Mouse (Mus musculus) common myeloid progenitor, adult 5-6 weeks (primary cell): ENCODE measurements around the gene Fam43a. TPM values are rescaled to one million over a fixed set of nuclear protein-coding genes. Genes with fewer than 3 reads are reported as not detected.
A peak's percentile ranks its signal among the peaks of the same experiment; 100 is the strongest.

Experiments
- ATAC-seq: replicated peaks from 2 replicates; pipeline ENCODE4 v1.8.0; 2016; ENCODE audit warnings: low read depth, mild to moderate bottlenecking, moderate TSS enrichment, inconsistent platforms; ENCODE audit not compliant: poor library complexity, severe bottlenecking
- total RNA-seq: library from RNA; stranded (forward); fragments of 200-1000, 187-1606 nt; gene quantifications from 2 replicates; pipeline ENCODE4 v1.2.3, GENCODE M21; 2017

Gene Fam43a
- 4.9 and 6.4 TPM in 2 replicates for total RNA-seq

DNA sequence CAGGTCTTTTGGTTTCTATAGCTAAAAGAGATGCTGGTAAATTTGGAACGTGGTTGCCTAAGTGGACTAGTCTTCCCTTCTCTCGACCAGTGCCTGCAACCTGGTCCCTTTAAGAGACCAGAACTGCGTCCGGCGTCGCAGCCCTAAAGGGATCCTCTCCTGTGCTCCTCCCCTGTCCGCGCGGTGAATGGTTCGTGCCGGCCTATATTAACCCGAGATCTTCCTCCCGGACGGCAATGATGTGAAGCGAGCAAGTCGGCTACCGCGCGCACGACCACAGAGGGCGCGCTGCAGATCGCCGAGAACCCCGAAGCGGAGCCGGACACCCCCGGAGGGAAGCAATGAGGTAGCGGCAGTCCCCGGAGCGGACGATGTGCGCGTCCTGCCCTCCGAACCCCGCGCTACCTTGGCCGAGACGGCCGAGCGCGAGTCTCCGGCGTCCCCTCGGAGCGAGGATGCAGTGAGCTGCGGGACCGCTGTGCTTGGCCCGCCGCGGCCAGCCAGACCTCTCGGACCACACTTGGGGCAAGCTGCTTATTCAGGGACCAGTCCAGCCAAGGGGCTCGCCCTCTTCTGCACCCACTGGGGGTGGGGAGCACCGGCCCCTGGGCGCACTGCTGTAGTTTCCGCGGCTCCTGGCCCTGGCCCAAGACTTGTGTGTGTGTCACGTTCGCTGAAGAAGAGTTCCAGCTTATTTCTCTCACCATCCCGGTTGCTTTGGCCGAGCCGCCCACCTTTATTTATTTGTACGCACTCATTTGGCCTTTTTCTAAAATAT is at the start of gene Fam43a:
Gene Fam43a, plus strand, starts transcription at position 233 of the 778 bp plus-strand sequence.
- ATAC-seq: peak; percentile 63

GRCm38 (mm10) chr16:30549966-30550747 is 49.4 kb upstream of the Fam43a start:
- ATAC-seq: peak; percentile 77

DNA sequence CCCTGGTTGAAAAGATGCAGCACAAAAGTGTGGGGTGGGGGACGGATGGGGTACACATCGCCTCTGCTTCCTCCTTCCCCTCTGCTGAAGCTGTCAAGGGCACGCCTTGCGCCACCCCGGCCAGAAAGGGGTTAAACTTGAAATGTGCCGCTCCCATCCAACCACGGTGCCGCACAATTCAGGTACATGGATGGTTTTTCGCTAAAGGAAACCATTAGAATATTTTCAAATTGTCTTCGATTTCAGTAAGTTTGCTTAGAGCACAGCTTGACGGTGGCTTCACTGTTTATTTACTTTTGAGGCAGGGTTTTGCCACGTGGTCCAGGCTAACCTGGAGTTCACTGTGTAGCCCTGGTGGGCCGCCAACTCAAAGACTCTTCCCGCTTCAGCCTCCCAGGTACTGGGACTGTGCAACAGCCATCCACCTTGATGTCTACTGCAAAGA is 48.8 kb upstream of the Fam43a start, which contains the start of gene Tmem44:
Gene Tmem44, minus strand, starts transcription at position 95 of the 445 bp plus-strand sequence.
- 0 out of 2 replicates have a peak, but pooled peaks have one; percentile 34 for ATAC-seq

DNA sequence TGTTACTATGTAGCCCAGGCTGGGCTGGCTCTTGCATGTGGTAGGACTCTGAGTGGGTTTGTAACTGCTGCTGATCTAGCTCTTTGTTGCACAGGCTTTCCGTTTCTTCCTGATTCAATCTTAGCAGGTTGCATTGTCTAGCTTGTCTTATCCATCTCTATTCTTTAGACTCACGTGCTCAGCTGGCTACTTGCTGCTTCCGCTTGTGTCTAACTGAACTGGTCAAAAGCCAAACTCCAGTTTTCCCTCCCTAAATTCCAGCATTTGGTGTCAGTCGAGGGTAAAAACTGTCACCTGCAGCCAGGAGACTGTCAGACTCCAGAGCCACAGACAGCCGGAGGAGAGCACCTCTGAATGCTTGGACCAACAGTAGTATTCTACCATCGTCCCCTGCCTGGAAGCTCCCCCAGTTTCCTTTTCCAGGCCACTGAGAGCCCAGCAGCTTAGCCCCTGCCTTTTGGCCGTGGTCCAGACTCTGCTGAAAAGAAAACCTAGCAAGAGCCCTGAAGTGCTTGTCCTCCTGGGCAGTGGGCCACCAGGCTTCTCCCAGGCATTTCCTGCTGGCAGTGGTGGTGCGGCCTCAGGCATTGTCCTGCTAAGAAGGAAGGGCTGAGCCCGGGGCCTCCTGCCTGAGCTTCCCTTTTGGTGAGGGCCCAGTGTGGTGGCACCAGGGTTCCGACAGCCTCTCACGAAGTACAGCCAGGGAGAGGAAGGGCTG is 46.7 kb upstream of the Fam43a start:
- peak; percentile 14 for ATAC-seq

- no peak for ATAC-seq
Measured at GRCm38 (mm10) chr16:30554109-30554508, 45.4 kb upstream of the Fam43a start.

DNA sequence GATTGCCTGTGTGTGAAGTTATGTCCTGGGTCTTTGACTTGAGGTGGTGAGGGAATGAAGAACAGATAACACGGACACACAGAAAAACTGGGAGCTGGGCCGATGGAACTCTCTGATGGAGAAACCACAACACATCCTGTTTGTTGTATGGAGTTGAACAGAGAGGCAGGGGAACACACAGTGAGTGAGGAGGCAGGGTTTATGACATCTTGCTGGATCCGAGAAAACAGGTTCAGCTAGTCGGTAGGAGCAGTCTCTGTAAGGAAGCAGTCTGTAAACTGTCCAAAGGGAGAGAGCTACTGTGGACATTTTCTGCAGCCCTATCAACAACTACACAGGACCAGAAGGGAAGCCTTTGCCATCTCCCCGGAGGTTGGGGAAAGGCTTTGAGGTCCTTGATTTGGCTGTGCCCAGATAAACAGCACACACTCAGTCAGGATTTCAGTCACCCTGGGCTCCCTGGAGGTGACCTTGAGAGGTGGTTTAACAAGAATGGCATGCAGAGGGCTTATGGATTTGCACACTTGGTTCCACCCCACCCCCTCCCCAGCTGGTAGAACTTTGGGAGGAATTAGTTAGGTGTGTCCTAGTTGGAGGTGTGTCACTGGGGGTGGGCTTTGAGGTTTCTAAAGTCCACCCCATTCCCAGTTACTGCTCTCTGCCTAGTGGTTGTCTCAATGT is 40.1 kb upstream of the Fam43a start:
- no peak for ATAC-seq

- no peak for ATAC-seq
Measured at GRCm38 (mm10) chr16:30560601-30561000, 38.9 kb upstream of the Fam43a start.

GRCm38 (mm10) chr16:30565631-30566030 is 33.9 kb upstream of the Fam43a start:
- no peak for ATAC-seq

- ATAC-seq: no peak
Measured at GRCm38 (mm10) chr16:30570173-30570572, 29.4 kb upstream of the Fam43a start.

DNA sequence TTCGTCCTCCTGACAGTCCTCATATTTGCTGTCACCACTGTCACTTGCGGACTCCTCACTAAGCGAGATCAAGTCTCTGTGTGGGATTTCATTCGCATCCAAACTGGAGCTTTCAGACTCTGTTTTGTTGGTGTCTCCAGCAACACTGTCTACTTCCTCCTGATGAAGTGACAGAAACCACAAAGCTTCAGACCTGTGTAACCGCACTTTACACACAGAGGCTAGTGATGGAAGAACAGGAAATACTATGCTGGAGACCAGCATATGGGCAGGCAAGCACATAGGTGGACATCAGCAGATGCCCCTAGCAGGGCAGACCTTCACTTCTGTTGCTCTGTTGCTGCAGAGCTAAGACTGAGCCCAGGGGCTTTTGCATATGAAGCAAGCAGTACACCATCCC is 28.1 kb upstream of the Fam43a start:
- peak; percentile 54 for ATAC-seq

- ATAC-seq: no peak
Measured at GRCm38 (mm10) chr16:30572239-30572638, 27.3 kb upstream of the Fam43a start.

GRCm38 (mm10) chr16:30575815-30576214 is 23.7 kb upstream of the Fam43a start:
- peak; percentile 52; the same call in 1 of the 2 replicates for ATAC-seq

DNA sequence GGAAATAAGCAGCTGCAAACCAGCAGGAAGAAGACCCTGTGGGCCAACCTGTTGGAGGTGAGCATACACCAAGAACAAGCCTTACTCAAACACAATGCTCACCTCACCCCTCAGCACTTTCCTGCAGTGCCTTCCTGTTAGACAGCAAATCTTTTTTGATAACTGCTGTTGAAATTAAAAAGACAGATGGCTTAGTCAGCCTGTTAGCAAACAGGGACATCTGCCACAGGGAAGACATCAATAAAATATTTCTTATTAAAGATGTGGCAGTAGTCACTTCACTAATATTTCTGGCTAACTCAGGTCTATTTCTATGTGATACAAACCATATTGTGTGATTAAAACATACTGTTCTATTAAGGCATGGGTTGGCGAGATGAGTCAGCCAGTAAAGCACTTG is 23.1 kb upstream of the Fam43a start:
- no peak for ATAC-seq

DNA sequence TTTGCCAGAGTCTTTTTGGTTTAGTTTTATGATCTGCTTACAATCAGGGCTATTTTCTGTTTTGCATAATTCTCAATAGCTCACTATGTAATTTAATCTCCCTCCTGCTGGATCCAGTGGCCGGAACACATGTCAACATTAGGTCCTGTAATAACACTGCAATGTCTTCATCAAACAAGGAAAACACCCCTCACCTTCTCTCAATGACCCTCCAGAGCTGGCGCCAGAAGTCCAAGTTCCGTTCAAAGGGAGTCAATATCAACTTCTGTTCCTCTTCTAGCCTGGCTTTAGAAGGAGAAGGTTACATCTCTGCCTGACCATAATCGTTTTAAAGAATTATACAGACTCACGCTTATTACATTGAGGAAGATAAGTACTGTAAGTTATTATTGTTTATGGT is 18.8 kb upstream of the Fam43a start:
- ATAC-seq: no peak

DNA sequence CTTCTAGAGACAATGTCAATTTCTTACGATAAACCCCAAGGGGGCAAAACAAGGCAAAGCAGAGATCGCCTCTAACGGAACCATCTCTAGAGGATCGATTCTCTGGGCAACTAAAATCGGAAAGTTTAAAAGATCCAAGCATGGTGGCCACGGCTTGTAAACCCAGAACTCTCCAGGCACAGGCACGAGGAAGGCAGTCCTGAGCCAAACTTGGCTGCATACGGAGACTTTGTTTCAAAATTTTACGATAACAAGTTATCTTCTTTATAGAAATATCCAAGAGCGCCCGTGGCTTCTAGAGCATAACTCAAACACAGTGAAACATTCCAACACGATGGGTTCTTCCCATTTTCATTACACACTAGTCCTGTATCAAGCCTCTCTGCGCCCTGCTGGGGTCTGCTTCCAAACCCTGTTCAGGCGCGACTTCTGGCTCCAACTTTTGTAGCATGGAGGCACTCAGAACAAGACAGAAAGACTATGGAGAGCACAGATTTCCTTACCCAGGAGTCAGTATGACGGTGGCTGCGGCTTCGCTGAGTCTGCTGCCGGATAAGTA is 12.5 kb upstream of the Fam43a start:
- no peak for ATAC-seq

GRCm38 (mm10) chr16:30587494-30588327 is 11.8 kb upstream of the Fam43a start, which contains the start of gene Lsg1:
TSS of gene Lsg1 (minus strand) at chr16:30587592.
- peak; percentile 94 for ATAC-seq

- no peak for ATAC-seq
Measured at GRCm38 (mm10) chr16:30590264-30591209, 9.0 kb upstream of the Fam43a start.

- ATAC-seq: no peak
Measured at GRCm38 (mm10) chr16:30591990-30592389, 7.5 kb upstream of the Fam43a start.
